Mouse (Mus musculus) cerebellum, adult 9-11 months (tissue): ENCODE measurements around the gene Aff3.

ENCODE experiments used
- DNase-seq: peaks from one replicate; pipeline ENCODE4 v3.0.0; 2022

Aff3 gene

DNA sequence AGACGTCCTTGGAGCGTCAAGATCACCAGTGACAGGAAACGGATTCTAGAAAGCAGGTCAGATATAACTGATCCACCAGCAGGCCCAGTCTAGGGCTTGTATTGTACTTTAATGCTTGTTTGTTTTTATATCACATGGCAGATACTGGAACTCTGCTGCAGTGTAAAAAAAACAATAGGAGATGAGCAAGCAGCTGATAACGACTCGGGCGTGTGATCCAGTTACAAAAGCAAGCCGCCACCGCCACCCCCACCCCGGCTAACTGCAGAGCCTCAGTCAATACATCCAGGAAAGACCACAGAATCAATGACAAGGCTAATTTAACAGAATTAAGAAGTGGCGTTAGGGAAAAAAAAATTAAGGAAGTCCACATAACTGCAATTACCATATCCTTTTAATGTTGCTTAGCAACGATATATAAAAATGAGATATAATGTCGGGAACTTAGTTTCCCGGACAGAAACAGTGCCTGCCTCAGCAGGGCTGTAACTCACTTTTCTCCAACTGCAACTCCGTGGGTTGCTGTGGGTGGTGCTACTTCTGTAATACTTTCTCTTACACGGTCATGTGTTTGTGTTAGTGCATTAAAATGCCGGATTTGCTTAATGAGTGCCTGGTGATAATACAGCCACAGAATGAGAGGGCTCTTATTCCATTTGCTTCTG, 280.2 kb downstream of the Aff3 start:
- no peak for DNase-seq

DNA sequence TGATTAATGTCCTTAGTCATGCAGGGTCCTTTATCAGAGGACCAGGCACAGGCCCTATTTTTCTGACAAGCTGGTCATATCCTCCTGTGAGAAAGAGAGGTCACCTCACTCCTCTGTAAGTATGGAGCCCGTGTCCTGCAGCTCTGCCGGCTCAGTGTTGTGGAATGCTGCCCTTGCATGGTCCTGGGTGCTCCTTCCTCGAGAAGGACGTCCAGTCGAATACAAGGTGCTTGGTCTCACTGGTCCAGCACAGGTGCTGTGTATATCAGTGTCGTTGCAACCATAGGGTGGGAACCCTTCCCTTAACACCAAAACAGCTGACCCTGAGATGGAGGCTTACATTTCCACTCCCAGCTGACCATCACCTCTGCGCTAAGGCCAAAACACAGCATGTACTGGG, 280.7 kb downstream of the Aff3 start:
- no peak for DNase-seq

DNA sequence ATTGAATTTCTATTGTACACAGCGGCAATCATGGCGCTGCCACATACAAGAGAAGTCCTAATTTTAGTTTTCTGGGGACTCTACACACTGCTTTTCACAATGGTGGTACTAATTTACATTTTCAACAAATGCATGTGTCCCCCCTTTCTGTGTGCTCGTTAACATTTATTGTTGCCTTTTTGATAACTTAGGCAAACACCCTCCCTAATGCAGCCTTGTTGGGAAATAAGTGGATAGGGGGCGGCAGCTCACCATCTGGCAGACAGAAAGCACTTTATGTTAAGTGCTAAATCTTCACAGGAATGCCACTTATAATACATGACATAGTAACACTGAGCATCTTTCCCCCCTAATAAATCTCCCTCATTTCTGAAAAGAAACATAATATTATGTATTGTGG, 282.1 kb downstream of the Aff3 start:
- DNase-seq, result no peak

DNA sequence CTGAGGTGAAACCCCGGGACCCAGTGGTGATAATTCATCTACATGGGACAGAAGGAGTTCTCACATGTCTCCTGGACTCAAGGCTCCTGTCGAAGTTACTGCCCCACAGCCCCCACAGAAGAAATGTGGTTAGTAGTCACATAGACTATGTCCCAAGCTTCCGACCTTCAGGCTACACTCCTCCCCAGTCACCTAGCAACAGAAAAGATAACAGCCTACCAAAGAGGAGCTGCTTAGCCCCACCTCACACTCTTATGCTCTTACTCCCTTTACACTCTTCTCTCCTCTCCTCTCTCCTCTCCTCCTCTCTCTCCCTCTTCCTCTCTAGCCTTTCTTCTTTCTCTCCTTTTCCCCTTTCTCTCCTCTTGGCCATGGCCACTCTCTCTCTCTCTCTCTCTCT, 286.8 kb downstream of the Aff3 start:
- DNase-seq, result no peak

DNA sequence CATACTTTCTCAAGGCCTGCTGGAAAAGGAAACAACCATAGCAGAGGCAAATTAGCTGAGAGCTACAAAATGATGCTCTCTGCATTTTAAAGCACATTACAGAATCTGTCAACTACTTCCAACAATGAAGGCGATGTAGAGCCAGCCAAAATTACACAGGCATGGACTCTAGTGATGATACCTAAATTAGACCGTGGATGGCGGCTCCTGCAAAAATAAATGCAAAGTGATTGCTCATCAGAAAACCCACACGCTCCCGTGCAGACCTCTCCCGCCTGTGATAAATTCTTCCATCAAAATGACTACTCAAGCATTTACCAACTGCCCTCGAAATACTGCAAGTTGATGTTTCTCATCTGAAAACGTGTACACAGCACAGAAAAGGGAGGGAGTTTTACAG, 295.6 kb downstream of the Aff3 start:
- no peak for DNase-seq

DNA sequence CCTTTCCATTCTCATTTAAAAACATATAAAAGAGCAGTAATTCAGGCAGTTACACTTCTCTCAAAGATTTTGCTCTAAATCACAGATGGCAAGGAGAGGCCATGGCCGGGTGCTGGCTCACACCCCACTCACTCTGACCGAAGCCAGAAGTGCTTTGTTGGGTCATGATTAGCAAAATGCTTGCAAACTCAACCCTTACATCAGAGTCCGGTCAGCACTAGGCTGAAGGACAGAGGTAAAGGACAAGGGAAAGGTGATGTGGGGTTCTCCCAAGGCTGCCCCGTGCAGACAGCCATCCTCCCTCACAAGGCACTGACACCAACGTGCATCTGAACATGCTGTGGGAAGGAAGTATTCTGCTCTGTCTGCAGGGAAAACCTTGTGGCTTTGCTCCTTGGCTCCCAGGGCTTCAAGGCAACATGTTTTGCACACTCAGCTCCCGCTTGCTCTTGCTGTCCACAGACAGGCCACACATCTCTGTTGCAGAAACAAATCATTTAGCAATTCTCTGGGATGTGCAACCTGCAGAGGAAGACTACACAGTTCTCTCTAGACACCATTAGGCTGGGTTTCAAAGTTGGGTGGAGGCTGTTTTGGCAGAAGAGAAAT, 296.6 kb downstream of the Aff3 start:
- DNase-seq, result peak; percentile 10

DNA sequence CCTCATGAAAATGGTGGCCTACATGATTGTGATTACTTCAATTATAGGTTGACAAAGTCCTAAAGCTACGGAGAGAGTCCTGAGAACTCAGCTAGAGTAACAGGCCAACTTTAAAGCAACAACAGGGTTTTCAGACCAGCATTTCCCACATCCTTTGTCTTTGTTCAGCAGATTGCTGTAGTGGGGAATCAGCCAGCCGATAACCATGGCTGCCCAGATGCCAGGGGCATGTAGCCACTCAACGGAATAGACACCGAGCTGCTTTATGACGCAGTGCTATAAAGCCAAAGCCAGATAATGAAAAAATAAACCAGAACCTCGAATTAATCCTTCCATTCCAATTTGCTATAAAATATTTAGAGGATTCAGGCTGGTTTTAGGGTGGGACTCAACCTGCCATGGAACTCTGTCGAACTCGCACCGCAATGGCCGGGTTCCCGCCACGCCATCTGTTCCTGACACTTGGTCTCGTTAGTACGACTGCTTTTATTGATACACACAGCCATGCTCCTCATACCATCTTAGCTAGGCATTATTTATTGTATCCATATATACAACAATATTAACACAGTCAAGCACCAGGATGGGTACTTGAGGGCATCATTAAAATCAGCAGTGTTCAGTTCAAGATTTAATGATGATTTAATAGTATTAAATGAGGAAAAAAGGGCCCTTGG, 297.2 kb downstream of the Aff3 start:
- DNase-seq, result no peak

DNA sequence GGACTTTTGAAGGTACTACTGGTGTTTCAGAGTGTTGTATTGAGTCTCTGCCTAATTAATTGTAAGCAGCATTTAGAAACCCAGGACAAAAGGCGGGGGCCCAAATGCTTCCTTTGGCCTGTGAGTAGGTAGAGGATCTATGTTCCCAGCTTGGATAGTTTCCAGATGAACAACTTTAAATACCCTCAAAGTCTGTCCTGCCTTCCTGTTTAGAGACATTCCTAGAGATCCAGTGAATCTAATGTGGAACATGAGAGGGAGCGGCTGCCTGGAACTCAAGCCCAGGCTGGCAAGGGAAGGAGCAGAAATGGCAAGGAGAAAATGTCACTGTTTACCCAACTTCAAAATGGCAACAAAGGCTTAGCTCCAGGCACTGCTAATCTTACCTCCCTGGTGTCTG, 300.9 kb downstream of the Aff3 start:
- no peak for DNase-seq

DNA sequence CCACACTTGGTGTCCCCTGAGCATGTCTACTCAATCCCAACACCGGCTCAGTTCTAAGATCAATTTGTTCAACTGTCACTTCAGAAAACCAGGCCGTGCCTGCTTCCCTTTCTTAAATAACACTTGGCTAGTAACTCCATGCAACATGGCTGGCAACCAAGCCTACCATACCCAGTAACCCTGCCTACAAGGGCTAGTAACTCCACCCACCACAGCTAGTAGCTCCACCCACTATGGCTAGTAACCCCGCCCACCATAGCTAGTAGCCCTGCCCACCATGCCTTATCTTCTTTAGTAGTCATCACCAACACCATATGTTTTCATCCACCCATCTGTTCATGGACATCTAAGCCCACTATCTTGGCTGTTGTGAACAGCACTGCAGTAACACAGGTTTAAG, 302.5 kb downstream of the Aff3 start:
- DNase-seq, result no peak

DNA sequence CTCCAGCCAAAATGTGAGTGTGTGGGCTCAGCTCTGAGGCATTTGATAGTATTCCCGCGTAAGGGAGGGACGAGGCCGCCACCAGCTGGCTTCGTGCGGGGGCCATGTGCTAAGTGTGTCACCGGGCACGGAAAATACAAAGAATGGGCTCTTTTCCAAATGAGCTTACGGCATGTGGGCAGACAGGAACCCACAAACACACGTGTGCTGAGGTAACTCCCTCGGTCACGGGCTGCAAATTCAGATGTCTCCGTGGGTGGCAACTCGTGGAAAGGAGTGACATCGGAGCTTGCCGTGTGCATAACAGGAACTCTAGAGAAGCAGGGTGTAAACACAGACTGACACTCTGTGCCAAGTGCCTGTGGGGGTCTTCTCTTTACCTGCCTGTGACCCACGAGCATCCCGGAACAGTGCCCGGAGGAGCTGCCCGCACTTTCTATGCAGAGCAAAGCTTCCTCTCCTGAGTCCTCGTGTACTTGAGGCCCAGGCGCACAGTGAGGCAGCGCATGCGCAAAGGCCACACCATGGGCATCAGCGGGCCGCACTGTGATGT, 305.9 kb downstream of the Aff3 start:
- DNase-seq, result peak; percentile 34

DNA sequence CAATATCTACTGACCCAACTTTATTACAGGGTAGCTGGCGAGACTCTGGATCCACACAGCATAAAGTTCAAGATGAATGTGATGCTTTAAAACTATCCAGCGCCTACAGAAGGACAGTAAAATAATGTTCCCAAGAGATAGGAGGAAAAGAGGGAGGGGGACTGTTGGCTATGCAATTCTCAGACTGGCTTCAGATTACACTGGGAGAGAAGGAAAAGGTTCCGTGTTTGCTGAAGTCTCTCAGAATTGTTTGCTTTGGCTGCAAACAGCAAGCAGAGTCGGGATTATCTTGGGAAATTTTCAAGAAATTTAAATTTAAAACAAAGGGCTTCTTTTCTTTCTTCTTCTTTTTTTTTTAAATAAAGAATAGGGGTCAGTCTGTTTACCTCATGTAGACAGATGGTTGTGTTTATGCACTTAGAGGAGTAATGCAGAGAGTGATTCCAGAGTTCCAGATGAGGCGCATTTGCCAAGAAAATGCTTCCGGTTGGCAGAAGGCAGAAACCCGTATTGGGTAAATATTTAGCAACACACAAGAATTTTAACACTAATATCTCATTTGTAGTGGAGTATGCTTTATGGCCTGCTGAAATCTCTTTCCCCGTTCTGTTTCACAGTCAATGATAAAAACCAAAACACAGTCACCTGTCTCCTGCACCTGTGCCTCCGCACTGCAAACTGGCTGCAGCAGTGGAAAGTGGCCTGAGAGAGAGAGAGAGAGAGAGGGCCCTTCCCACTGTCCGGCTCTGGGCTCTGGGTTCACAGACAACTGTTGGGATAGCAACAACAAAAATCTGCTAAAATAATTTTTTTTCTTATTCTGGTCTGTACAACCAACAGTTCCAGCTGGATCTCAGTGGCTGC, 306.6 kb downstream of the Aff3 start:
- no peak for DNase-seq

DNA sequence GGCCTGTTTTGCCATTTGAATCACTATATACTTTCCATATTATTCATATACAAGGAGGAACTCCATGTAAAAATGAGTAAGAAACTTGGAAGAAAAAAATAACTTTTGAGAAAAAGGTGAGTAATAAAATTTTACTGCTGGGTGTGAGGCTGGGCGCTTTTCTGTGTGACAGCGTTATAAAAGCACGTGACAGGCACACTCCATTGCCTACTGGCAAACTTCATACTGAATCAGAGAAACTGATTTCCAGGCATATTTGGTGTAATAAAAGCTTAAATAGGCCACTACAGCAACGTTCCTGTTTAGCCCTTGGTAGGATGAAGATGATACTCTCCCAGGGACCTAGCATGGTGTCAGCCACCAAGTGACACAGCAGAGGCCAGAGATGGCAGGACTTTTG, 310.2 kb downstream of the Aff3 start:
- DNase-seq, result no peak

DNA sequence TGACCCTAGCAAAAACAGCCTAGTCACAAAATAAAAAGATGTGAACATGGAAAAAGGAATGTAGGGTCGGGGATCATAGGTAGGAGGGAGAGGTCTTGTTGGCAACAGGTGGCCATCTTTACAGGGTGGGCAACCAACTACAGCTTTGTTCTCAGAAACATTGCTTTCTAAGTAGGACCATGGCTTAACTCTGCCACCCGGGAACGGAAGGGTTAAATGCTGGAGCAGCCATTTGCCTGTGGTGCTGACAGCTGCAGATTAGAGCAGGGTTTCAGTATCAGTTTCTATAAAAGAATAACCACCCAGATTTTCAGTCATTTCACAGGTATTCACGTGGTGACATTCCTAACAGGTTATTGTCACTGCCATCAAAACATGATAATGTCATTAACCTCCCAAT, 317.4 kb downstream of the Aff3 start:
- no peak for DNase-seq

DNA sequence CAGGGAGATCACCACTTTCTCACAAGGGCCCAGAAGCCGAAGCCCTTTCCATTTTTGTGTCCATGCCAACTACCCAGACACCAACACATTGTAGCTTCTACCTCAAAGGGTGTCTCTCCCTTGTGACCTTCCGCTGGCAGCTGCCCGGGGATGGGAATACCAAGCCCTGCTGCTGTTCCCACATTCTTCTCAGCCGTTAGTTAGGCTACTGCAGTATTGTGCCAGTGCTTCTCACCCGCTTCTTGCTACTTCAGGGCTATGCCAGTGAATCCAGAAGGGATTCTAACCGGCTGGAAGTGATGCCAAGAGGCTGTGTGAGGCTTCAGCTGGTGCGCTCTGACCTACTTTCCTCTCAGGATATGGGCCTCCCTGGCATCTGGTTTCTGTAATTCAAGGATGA, 330.5 kb downstream of the Aff3 start:
- peak; percentile 79 for DNase-seq

DNA sequence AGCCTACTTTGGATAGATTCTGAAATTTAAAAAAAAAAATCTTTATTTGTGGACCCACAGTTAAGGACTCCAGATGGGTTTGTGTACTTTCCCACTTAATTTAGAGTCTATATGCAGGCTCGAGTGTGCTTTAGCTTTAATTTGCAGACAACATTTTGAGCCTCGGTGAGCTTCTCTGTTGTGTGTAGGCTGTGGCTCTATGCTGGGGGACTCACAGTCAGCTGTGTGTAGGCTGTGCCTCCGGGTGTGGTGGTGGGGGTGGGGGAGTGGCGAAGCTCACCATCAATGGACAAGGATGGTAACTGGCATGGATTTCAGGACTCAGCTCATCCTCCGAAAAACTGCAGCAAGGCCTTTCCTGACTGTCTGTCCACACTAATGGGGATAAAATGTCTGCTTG, 331.8 kb downstream of the Aff3 start:
- DNase-seq, result no peak

DNA sequence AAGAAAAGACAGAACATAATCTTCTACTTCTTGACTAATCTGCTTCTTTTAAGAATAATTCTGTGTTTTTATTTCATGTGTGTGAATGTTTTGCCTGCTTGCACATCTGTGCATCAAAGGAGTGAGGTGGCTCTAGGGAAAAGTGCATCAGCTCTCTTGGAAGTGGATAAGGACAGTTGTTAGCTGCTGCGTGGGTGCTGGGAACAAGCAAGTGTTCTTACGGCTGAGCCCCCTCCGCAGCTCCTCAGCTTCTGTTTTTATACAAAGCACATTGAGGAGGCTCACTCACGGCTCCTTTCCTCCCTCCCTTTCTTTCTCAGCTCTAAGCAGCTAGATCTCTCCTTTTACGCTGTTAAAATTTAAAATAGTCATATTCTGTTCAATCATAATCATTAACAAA, 340.5 kb downstream of the Aff3 start:
- no peak for DNase-seq

DNA sequence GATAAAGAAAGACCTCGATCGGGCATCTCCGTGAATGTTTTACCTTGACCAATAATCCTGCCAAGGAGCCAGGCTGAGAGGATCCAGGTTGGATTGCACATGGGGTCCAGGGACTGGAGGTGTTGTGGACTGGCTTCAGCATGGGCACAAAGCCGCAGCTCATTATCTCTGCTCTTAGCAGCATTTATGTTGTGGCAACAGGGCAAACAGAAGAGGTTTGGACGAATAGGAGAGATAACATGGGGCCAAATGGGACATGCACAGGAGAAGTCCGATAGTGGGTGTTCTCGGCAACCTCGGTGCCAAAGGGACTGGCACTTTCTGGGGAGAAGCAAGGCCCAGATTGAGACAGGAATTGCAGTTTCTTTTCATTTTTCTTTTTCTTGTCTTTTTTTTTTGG, 342.9 kb downstream of the Aff3 start:
- no peak for DNase-seq

DNA sequence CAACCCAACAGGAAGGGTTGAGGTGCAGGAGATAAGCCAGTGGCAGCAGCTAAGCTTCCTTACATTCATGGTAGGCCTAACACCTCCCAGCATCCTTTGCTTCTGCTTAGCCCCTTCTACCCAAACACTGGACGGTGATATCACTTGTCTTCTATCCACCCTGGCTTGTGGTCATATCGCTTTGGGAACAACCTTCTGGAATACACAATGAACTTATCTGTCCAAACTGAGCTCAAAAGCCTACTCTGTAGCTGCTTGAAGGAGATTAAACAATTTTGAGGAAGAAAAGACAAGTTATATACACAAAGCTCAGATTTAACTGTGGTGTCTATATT, 343.8 kb downstream of the Aff3 start:
- no peak for DNase-seq

DNA sequence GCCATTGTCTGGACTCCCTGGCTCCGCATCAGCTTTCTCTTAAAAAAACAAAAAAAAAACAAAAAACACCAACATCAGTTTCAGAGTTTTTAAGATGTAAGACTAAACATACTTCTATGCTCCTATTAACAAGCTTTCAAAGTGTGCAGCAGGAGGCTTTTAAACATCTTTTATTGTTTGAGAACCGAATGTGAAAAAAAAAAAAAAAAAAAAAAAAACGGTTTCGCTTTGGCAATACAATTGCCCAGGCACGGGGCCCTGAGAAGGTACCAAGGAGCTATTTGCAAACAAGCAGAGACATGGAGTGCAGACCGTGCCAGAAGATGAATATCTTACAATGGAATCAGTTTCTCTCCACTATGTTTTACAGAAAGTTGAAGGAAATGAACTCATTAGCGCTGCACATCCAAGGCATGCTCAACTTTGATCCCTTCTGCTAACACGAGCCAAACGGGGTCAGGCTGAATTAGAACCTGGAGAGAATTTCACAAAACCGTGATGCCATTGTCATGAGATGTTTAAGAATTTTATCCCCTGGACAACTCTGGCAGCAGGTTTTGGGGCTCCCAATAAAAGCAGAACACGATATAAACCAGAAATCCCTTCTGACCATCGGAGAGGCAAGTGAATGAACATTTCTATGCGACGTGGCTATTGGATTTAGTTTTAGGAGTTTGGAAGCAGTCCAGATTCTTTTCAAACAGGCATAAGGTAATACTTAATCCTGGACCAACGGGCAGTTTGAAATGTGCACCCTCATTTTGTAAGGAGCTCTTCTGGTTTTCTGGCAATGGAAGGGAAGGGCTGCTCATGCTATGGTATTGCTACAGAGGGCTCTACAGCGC, 344.4 kb downstream of the Aff3 start:
- DNase-seq, result no peak

DNA sequence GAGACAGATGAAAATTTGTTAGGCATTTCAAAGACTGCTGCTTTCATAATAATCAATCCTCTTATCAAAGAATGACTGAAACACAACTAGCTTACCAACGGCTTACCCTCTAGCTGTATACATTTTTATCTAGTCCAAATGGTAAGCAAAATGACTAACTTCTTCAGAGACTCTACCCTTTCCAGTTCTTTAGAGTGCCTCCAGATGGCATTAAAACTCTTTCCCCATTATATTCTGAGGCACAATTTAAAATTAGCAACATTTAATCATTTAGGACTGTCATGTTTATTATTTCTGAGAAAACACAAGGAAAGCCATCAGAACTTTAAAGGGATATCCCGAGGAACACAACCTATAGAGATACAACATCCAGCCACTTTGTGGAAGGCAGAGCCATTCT, 346.1 kb downstream of the Aff3 start:
- DNase-seq, result no peak

DNA sequence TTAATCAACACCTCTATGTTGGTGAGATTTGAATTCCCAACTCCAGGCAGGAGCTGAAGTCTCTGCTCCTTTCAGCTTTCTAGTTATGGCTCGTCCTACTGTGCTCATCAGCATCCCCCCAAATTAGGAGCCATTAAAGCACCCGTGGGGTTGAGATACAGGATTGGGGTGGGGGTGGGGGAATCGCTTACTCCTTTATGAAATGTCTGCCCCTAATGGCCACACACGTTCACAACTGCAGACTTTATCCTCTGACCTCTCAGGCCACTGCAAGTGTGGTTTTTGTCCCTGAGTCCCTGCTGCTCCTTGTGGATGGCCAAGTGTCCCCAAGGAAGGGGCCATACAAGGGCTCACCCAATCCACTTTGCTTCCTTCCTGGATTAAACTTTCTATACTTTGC, 348.8 kb downstream of the Aff3 start:
- no peak for DNase-seq

DNA sequence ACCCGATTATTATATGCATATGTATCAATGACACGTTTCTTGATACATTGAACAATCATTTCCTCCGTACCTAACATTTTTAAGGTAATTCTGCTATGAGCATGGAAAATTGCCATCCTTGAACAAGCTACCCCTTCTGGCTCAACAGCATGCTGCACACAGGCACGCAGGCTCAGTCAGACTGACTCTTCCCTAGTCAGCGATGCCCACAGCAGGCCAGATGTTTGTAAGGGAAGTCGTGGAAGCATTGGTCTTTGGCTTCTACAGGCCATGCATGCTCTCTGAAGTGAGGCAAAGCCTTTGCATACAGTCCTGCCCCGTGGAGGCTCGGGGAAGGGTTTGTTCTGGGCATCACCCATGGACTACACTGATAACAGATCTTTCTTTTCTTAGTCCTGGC, 354.3 kb downstream of the Aff3 start:
- no peak for DNase-seq

DNA sequence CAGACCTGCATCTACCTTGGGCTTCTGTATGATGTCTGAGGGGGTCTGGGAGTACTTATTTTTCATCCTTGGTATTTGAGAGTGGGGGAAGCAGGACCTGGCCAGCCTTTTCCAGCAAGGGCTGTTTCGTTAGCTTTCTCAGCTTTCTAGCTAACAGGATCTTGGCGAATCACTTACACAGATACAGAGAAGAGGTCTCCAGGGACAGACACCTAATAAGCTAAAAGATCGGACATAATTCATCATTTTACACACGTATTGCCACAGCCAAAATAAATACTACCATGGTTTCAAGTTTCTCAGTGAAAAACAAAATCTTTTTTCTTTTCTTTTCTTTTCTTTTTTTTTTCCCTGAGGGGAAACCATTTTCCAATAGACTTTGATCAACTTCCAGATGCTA, 354.7 kb downstream of the Aff3 start:
- no peak for DNase-seq
